Mouse (Mus musculus) lung, adult 2 months (tissue): Measurements from ENCODE around the gene Spsb4. TPM values are rescaled to one million over a fixed set of nuclear protein-coding genes. Genes with fewer than 3 reads are reported as not detected.

Experiments used
- DNase-seq: peaks from one replicate; pipeline ENCODE4 v3.0.0; 2022
- H3K4me1 ChIP-seq: fragments of 200-500 bp; 2 replicates; pipeline ENCODE4 v1.6.1; 2011; ENCODE audit warnings: low read length; ENCODE audit not compliant: control insufficient read depth, insufficient read depth
- H3K4me3 ChIP-seq: fragments of 200-500 bp; replicated peaks from 2 replicates; pipeline ENCODE3; 2011; ENCODE audit warnings: low read depth, mild to moderate bottlenecking, control low read depth, low read length; ENCODE audit errors: extremely low read depth
- CTCF ChIP-seq: fragments of 200-500 bp; IDR thresholded peaks from 2 replicates; pipeline ENCODE4 v1.5.1; 2011; ENCODE audit warnings: mild to moderate bottlenecking, low read length, control low read depth; ENCODE audit not compliant: insufficient read depth
- POLR2A ChIP-seq: fragments of 200-500 bp; IDR thresholded peaks from 2 replicates; pipeline ENCODE4 v1.6.1; 2011; ENCODE audit warnings: low read depth, mild to moderate bottlenecking, control low read depth, low read length, borderline replicate concordance; ENCODE audit errors: extremely low read depth
- WGBS: fragments of 180-500 bp; shearing (Covaris S2); methylation state at CpG from one replicate; pipeline ENCODE4 v1.1.7; 2018; 5-methylcytosine and 5-hydroxymethylcytosine counted together
- polyA plus RNA-seq: library from polyadenylated mRNA; depleted of rRNA; stranded (reverse); fragments of >200 nt; gene quantifications from 2 replicates; pipeline ENCODE4 v1.2.3, GENCODE M21; 2012; rRNA removed

Spsb4 gene
- polyA plus RNA-seq, result 0.62 and 1.2 TPM in 2 replicates

GRCm38 (mm10) chr9:97018677-97019147 is at the start of gene Spsb4:
Spsb4 (minus strand) TSS chr9:97018843.
- peak within 1 kb of the TSS; percentile 16 for H3K4me3 ChIP-seq
- no peak for TF ChIP-seq POLR2A
- TF ChIP-seq CTCF, result no peak
- DNase-seq, result peak; percentile 29
- no peaks in the 10 kb centered on the region for H3K4me1 ChIP-seq
- WGBS, result under 1% methylated on average over 42 of the region's 47 CpGs

- TF ChIP-seq CTCF, result no peak
- no peak for TF ChIP-seq POLR2A
- 94% methylated on average over 6 of the region's 6 CpGs for WGBS
- DNase-seq, result no peak
- H3K4me1 ChIP-seq, result 0 out of 2 replicates have a peak, but pooled peaks cover 2% of the 10 kb centered on the region
- no peak overlapping the region for H3K4me3 ChIP-seq
Measured at GRCm38 (mm10) chr9:97067761-97068160, 49.1 kb upstream of the Spsb4 start.

- H3K4me1 ChIP-seq, result 0 out of 2 replicates have a peak, but pooled peaks cover 2% of the 10 kb centered on the region
- 64% methylated on average over 4 of the region's 4 CpGs for WGBS
- H3K4me3 ChIP-seq, result no peak overlapping the region
- TF ChIP-seq CTCF, result no peak
- no peak for TF ChIP-seq POLR2A
- no peak for DNase-seq
Measured at GRCm38 (mm10) chr9:97065885-97066284, 47.2 kb upstream of the Spsb4 start.

GRCm38 (mm10) chr9:97065216-97065615 is 46.6 kb upstream of the Spsb4 start:
- H3K4me3 ChIP-seq, result no peak overlapping the region
- no peak for DNase-seq
- no peak for TF ChIP-seq POLR2A
- H3K4me1 ChIP-seq, result 0 out of 2 replicates have a peak, but pooled peaks cover 2% of the 10 kb centered on the region
- 65% methylated on average over 5 of the region's 5 CpGs for WGBS

GRCm38 (mm10) chr9:97064161-97064560 is 45.5 kb upstream of the Spsb4 start:
- H3K4me3 ChIP-seq, result no peak overlapping the region
- DNase-seq, result no peak
- 93% methylated on average over 1 of the region's 1 CpGs for WGBS
- TF ChIP-seq POLR2A (no peak), CTCF (no peak)
- H3K4me1 ChIP-seq, result 0 out of 2 replicates have a peak, but pooled peaks cover 2% of the 10 kb centered on the region

GRCm38 (mm10) chr9:97061696-97062095 is 43.1 kb upstream of the Spsb4 start:
- 88% methylated on average over 9 of the region's 9 CpGs for WGBS
- H3K4me3 ChIP-seq, result no peak overlapping the region
- H3K4me1 ChIP-seq, result no peaks in the 10 kb centered on the region
- no peak for TF ChIP-seq CTCF
- no peak for TF ChIP-seq POLR2A
- no peak for DNase-seq

- no peak for DNase-seq
- WGBS, result 20% methylated on average over 18 of the region's 18 CpGs
- TF ChIP-seq POLR2A, result no peak
- no peak for TF ChIP-seq CTCF
- peaks cover 3% of the 10 kb centered on the region; the same call in 1 of the 2 replicates for H3K4me1 ChIP-seq
- no peak overlapping the region for H3K4me3 ChIP-seq
Measured at GRCm38 (mm10) chr9:97056541-97057338, 38.1 kb upstream of the Spsb4 start.

- 67% methylated on average over 14 of the region's 14 CpGs for WGBS
- no peak overlapping the region for H3K4me3 ChIP-seq
- H3K4me1 ChIP-seq, result peaks cover 3% of the 10 kb centered on the region; the same call in 1 of the 2 replicates
- DNase-seq, result no peak
- TF ChIP-seq POLR2A (no peak), CTCF (no peak)
Measured at GRCm38 (mm10) chr9:97055906-97056305, 37.3 kb upstream of the Spsb4 start.

GRCm38 (mm10) chr9:97051176-97051575 is 32.5 kb upstream of the Spsb4 start:
- H3K4me1 ChIP-seq, result peaks cover 1% of the 10 kb centered on the region; the same call in 1 of the 2 replicates
- no peak overlapping the region for H3K4me3 ChIP-seq
- DNase-seq, result no peak
- WGBS, result 60% methylated on average over 8 of the region's 8 CpGs
- no peak for TF ChIP-seq CTCF
- TF ChIP-seq POLR2A, result no peak

- Histone ChIP-seq H3K4me1 (no peaks in the 10 kb centered on the region), H3K4me3 (no peak overlapping the region)
- WGBS, result 77% methylated on average over 4 of the region's 4 CpGs
- DNase-seq, result no peak
- TF ChIP-seq POLR2A, result no peak
Measured at GRCm38 (mm10) chr9:97046240-97046639, 27.6 kb upstream of the Spsb4 start.
